Mouse (Mus musculus) layer of hippocampus, adult 9-10 months (tissue): ENCODE measurements at regions not wholly inside any gene's neighbourhood (a gene's known extent, or its start where the extent isn't known, plus 50 kb on each side); places are given as distances from the start of the nearest gene placed in this dataset.

Experiments
- DNase-seq: peaks from one replicate; pipeline ENCODE4 v3.0.0; 2022; ENCODE audit warnings: low spot score

- no peak for DNase-seq
These were observed 95.0 kb upstream of the Tas2r119 start for GRCm38 (mm10) chr15:32082109-32082508.

GRCm38 (mm10) chr15:32093889-32094288 is 83.2 kb upstream of the Tas2r119 start:
- no peak for DNase-seq

GRCm38 (mm10) chr15:32095554-32095953 is 81.5 kb upstream of the Tas2r119 start:
- no peak for DNase-seq

GRCm38 (mm10) chr15:32110659-32111058 is 66.4 kb upstream of the Tas2r119 start:
- DNase-seq: no peak
